Mouse (Mus musculus) brain, adult 2 months (tissue): ENCODE data around the gene Eps8.

Source experiments
- DNase-seq: peaks from one replicate; pipeline ENCODE4 v3.0.0; 2011; ENCODE audit warnings: low read depth, low spot score

Gene Eps8

DNA sequence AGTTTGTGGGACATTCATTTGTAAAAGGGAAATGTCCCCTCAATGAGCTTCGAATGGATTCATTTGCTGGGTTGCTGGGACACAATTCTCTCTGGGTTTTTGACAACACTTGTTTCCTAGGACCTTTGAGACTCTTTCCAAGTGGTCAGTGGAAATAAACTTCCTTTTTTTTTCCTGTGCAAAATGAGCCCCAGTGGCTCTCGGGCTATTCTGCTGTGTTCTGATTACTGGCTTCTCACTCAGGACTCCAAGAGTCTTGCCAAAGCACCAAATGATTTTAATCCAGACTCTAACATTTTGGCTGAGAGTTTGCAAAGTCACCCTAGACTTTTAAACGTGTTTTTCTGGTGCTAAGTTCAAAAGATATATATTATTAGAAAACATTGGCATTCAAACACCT, 10.3 kb upstream of the Eps8 start:
- DNase-seq, result no peak

DNA sequence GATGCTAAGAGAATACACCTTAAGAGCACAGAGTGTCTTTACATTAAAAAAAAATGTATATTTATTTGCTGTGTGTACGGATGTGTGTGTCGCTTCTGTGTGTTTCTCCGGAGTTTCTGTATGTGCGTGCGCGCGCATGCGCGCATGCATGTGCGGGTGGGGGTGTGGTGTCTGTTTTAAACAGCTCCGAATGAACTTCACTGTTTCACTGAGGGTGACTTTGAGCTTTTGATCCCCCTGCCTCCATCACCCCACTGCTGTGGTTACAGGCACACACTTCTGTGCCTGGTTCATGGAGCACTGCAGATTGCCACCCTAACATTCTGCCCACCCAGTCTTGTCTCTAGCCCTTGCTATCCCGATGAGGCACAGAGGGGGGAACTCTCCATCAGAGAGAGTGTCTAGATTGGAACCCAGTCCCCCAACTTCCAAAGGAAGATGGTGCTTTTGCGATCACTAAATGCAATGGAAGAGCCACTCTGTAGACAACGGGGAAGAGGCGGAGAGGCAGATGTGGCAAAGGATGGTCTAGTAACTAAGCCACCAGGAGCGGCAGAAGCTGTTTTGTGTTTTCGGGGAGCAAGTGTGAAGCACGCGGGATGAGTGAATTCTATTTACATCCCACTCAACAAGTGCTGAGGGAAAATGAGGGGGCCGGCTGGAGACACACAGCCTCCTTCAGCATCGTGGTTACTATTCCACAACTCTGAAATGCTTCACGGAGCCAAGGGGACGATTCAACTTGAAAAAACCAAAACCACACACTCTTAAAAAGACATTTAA, 7.1 kb upstream of the Eps8 start:
- peak; percentile 81 for DNase-seq

DNA sequence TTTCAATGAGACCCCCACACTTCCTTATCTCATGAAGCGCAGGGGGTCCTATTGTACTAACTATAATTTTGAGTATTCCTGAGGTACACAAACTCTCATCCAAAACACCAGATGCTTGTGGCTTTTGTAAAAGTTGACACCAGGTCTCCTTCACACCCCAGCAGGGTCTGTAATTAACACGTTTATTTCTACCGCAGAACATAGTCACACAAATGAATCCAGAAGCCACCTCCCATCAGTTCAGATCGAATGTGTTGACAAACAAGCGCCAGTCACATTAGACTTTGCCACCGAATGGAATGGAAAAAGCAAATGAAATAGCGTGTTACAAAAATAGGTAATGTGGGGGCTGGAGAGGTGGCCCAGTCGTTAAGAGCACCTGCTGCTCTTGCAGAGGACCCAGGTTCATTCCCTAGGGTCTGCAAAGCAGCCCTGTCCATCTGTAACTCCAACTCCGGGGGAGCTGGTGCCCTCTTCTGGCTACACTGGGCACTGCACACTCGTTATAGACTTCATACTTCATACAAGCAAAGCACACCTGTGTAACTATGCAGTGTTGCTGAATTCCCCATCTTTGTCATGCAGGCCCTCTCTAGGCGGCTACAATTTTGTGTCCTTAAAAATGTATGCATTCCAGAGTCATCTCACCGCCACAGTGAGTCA, 3.9 kb upstream of the Eps8 start:
- no peak for DNase-seq

DNA sequence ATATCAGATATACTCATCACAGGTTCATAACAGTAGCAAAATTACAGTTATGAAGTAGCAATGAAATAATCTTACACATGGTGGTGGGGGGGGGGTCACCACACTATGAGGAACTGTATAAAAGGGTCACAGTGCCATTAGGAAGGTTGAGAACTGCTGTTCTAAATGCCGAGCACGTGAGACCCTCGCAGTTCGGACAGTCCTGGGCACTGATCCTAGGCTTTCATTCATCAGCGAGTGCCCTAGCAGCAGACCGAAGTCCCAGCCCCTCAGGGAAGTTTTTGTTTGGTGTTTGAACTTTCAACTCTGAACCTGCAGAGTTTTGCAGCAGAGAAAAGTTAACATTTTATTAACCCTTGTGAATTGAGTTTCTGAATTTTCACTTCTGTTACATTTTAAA, 2.5 kb upstream of the Eps8 start:
- no peak for DNase-seq

DNA sequence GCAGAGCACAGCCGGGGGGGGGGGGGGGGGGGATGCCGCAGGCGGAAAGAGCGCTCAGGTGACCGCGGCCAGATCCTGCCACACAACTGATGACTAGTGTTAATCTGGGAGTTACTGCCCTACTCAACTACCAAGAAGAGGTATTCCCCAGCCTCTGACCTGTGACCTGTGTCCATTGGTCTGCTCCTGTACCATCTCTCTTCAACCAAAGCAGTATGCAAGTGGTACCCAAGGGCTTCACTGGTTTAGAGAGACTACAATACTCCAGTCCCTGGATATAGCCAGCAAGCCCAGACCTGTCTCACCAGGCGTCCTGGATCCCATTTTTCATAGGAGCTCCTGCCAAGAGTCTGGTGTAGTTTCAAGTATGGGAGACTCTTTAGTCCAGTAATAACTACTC, 5.1 kb downstream of the Eps8 start:
- no peak for DNase-seq

DNA sequence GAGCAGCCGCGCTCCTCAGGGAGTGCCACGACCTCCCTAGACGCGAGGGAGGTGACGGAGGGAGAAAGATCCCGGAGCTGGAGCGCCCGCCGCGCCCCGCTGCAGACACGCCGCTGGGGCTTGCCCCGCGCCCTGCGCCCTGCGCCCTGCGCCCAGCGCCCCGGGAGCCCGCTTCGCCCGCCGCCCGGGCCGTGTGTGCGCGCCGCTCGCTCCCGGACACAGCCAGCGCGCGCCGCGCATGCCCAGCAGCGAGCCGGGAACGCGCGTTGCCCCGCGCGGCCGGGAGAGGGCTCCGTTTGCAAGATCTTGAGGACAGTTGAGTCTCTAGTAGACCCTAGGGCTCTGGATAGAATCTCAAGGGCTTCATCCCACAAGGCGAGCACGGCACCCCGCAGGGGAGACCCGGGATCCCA, 5.6 kb downstream of the Eps8 start:
- DNase-seq, result peak; percentile 92

DNA sequence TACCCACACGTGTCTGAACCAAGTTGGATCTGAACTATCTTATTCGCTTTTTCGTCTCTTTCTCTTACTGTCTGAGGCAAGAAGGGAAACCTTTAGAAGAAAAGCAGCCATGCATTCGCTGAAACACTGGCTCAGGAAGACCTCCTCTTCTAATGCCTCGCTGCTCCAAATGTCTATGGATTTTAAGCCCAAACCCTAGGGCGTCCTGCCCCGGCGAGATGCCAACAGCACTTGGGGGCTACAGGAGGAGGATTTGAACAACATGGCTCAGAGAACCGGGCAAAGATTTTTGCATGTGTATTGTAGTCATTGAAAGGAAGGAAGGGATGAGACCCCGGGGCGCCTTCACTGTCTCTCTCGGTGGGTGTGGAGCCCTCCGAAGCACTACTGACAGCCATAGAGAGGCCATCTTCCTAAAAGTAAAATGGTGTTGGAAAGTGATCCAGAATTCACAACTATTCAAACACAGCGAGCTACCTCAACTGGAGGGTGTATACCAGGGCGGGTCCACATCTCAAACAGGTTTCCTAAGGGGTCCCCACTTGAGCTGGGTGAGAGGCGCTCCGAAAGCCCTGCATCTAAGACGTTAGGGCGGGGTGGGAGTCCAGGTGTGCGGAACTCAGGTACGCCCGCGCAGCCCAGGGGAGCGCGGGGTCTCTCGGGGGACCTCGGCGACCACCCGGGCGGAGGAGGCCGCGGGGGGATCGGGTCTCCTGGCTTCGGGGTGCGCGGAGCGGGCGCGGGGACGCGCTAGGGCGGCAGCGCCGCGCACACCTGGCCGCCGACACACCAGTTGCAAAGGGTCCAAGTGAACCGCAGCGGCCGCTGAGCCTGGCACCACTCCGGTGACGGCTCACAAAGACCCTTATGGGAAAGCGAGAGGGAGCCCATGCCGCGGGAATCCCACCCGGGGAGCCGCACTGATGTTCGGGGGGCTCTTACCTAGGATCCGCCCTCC, 6.3 kb downstream of the Eps8 start:
- peak; percentile 55 for DNase-seq

DNA sequence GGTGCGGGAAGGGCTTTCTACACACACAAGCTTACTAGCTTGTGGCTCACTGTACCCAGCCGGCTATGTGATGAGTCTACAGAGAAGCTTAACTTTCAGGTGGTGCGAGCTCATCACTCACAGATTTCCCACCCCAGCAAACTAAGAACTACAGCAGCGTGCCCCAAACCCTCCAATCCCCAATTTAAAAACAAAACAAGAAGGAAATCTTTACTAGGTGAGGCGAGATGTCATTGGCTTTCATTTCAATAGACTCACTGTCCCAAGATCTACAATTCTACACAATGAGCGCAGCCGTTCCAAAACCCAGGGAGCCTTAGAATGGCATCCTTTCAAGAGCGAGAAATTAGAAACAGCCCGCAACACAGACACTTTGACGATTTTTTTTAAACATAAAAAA, 7.0 kb downstream of the Eps8 start:
- DNase-seq, result peak; percentile 24

DNA sequence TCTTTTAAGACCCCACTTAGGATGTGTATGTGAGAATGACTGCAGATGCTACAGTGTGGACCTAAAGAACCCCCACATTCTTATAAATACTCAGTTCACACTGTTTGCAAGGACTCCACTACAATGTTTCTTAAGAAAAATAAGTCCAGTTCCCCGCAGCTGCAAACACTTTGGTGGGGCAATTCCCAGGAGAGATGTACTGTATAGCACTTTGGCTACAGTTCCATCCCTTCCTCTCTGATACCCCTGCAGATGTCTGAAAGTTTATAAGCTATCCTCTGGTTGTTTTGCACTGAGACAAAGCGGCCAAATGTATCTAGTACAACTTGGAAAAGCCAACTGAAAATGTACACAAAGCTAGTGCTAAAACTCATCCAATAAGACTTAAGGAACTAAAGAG, 8.0 kb downstream of the Eps8 start:
- no peak for DNase-seq

DNA sequence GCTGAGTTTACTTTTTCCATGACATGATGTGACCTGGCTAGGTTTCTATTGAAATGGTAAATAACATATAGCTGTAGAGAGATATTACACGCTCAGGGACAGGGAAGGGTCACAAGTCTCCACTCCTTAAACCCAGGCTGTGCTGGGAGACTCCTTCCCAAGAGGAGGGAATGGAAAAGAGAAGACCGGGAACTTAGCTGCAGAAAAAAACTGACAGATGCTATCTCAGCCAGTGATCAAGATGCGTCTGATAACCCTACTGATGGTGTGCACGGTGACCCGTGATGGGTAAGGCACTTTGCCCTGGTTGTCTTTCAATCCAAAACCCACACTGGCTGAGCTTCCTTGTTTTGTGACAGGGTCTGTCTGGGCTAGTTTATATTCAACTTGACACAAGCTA, 9.8 kb downstream of the Eps8 start:
- DNase-seq, result no peak

DNA sequence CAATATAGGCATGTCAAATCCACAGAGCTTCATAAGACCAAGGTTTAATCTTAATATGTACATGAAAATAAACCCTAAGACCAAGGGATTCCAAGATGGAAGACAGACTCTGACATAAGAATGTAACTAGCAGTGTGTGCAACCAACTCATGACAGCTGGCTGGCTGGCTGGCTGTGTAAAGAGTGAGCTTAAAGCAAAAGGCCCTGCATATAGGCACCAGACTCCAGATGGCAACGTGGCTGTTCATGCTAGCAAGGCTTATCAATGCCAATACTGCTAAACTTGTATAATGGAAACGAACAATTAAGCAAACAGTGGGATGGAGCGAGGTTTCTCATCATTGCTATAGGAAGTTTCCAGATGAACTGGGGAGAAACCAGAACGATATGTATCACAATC, 10.9 kb downstream of the Eps8 start:
- no peak for DNase-seq

DNA sequence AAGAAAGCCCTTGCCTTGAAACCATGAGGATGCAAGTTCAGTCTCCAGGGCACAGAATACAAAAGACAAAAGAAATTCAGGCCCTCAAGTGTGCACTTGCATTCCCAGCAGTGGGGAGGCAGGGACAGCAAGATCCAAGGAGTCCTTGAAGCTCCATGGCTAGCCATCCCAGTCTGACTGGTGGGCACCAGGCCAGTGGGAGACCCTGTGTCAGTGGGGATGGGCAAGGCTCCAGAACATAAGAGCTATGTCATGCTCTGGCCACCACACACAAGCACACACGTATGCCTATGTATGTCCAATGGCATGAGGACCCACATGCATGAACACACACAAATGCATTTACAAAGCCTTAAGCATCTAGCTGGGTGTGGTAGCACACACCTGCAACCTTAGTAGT, 13.0 kb downstream of the Eps8 start:
- no peak for DNase-seq

DNA sequence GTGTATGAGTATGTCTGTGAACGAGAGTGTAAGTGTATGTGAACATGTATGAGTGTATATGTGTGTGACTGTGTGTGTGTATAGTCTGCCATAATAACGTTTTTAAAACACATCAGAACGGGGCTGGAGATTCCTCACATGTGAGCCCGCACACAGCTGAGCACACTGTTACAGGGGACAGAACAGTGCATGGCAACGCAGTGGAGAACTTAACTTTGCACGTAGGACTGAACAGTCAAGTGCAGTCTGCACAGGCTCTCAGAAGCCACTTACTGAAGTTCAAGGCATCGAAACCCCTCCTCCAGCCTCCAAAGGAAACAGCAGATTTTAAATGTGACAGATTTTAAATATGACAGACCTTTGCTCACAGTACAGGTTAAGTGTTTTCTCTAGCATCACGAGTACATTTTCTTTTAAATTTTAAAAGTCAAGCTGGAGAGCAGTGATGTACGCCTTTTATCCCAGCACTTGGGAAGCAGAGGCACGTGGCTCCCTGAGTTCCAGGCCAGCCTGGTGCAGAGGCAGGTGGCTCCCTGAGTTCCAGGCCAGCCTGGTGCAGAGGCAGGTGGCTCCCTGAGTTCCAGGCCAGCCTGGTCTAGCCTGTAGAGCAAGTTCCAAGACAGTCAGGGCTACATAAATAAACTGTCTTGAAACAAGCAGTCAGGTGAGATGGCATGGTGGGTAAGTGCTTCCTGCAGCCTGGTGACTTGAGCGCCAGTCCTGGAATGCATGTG, 15.7 kb downstream of the Eps8 start:
- no peak for DNase-seq

DNA sequence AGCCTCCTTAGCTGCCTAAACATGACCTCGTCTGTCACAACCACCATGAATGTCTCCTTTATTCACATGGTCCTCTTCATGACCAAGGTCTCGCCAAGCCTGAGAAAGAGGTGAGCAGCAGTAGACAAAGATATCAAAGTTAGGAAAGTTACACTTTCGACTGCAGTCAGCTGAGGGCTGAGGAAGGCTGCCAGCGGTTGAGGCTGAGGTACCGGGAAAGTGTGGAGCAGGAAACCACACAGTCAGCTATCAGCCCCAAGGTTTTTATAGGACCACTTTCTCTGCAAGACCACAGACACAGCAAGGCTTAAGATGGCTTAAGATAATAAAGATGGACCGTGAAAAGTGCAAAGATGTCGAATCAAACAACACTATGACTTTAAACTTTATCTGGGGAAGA, 17.2 kb downstream of the Eps8 start:
- no peak for DNase-seq

DNA sequence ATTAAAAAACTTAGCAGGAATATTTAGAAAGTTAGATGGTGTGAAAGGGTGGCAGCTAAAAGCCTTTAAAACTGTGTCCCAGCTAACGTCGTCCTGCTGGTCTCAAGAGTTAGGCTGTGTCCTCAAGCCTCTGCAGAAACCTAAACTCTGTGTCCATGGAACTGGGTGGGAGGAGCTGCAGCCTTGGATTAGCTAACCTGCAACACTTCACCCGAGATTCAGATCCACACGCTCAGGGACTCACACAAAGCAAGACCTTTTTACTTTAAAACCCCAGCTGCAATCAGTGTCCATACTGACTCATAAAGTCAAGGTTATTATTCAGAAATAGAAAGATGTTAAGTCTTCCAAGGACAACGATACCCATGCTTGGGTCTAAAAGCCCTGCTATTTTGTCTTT, 18.5 kb downstream of the Eps8 start:
- no peak for DNase-seq

DNA sequence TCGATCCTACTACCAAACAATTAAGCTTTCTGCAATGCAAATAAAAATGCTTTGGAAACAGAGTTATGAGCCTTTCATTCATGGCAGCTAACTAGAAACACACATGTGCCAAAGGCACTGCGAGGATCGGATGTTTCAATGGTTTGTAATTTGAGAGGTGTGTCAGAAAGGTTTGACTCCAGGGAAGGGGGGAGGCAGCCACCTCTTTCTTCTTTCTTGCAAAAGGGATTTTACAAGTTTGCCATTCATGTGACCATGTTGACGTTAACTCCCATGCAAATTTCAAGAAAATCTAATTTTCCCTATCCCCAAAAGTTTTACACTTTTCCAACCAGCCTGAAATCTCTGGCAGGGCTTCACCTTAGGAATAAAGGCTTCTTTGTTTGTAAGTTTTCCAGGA, 21.1 kb downstream of the Eps8 start:
- DNase-seq, result no peak

DNA sequence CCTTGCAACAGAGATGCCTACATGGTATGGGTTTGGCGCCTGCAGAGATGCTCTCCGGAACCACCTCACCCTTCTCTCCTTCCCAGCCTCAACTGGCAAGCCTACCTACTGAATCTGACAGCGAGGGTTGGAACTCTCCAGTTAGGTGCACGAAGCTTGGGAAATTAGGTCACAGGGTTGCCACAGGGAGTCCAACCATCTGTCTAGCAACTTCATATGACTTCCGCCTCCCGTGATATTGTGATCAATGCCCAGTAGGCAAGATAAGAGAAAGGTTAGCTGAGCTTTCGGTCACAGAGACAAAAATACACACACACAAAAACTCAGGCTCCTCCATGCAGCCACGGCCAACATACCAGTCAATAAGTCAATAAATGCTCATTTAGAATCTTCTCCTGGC, 21.6 kb downstream of the Eps8 start:
- DNase-seq, result peak; percentile 95

DNA sequence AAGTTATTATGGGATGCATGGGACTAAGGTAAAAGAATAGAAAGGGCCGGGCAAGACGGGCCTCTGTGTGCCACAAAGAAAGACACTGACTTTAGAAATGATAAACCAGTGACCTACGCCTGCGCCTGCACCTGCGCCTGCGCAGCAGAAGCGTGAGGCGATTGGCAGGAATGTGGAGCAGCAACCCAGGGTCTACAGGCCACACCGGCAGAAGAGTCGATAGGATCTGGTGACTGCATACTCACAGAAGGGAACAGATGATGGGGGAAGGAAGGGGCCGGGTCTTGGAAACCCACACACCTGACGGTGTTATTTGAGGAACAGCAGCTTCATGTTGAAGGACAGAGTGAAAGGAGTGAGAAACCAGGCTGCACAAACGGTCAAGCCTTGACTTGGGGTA, 24.3 kb downstream of the Eps8 start:
- DNase-seq, result no peak

DNA sequence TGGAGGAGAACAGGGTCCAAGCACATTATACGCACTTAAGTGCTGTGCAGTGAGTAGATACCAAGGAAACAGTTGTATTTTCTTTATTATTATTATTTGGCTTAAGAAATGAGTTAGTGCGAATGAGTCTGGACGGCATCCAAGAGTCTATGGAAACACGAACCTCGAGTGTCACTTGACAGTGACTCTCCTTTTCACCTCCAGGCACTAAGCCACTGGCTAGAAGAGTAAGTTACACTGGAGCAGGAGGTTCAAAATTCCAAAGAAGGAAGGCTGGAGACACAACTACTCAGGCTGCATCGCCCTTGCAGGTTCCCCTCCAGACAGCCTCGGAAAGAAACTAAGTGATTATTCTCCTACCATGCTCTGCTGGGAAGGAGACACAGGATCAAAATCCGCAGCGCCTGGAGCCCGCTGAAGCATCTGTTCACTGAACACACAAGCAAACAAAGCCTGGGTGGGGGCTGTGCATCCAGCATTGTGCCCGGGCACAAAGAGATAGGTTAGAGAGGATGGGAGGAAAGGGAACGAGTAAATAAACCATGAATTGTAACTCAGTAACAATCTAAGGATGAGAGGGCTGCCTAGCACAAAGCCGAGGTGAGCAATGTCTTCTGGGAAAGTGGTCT, 25.0 kb downstream of the Eps8 start:
- DNase-seq, result peak; percentile 41

DNA sequence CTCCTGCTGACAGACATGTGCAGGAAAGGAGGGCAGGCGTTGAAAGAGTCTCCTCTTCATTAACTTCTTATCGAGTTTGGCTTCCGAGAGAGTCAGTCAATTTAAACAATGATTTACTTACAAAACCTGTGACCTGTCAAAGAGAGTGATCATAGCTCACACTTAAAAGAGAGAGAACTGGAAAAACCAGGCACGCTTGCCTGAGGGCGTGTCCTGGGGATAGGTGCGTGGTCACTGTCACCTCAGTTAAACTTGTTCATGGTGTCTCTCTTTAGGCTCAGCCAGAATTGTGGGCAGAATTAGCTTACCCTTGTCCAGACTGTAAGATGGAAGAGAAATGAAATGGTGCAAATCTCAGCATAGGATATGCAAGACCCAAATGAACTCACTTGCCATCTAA, 26.0 kb downstream of the Eps8 start:
- no peak for DNase-seq

DNA sequence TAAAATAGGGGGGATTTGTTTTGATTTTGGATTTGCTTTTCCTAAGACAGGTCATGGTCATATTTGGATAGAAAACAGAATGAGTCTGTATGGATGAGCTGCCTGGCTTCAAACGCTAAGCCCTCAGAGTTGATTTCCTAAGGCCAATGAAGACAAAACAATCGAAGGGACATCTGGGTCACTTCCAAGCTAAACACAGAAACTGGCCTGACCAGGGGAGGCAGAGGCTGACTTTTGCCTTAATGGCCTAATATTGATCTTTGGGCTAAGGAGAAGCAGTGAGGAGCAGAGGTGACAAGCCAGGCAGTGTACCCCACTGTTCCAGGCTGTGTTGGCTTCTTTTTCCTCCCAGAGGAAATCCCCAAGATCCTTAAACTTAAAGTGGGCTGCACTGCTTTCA, 33.7 kb downstream of the Eps8 start:
- no peak for DNase-seq
